Mouse (Mus musculus) embryo, embryonic 10 days (tissue): ENCODE results near the gene Gm49776.
"Not testable (repeated sequence)": the region's sequence is repeated elsewhere in the genome, so short reads cannot be mapped to it uniquely, and the experiment has no call there.

Experiments
- DNase-seq: peaks from one replicate; pipeline ENCODE4 v3.0.0-alpha.2; 2015; ENCODE audit warnings: low spot score

Gm49776 gene

GRCm38 (mm10) chr16:18203430-18204091, 54.6 kb downstream of the Gm49776 start:
- peak; percentile 23 for DNase-seq

GRCm38 (mm10) chr16:18202061-18202460, 56.1 kb downstream of the Gm49776 start:
- DNase-seq, result no peak

- DNase-seq, result no peak
Observed at GRCm38 (mm10) chr16:18201620-18202019, 56.5 kb downstream of the Gm49776 start.

- no peak for DNase-seq
Observed at GRCm38 (mm10) chr16:18200062-18200461, 58.1 kb downstream of the Gm49776 start.

GRCm38 (mm10) chr16:18198365-18199098, 59.6 kb downstream of the Gm49776 start:
- no peak for DNase-seq

- no peak for DNase-seq
Observed at GRCm38 (mm10) chr16:18197881-18198280, 60.2 kb downstream of the Gm49776 start.

GRCm38 (mm10) chr16:18195561-18195960, 62.6 kb downstream of the Gm49776 start:
- not testable (repeated sequence) for DNase-seq
